Mouse (Mus musculus) kidney, adult 9 months (tissue): ENCODE data around the gene Slco2b1.

Source experiments
- DNase-seq: peaks from one replicate; pipeline ENCODE4 v3.0.0; 2022

Slco2b1 gene

GRCm38 (mm10) chr7:99642078-99642477, 69.1 kb downstream of the Slco2b1 start:
- DNase-seq = no peak

- DNase-seq = no peak
Measured at GRCm38 (mm10) chr7:99641245-99641644, 69.9 kb downstream of the Slco2b1 start.

DNA sequence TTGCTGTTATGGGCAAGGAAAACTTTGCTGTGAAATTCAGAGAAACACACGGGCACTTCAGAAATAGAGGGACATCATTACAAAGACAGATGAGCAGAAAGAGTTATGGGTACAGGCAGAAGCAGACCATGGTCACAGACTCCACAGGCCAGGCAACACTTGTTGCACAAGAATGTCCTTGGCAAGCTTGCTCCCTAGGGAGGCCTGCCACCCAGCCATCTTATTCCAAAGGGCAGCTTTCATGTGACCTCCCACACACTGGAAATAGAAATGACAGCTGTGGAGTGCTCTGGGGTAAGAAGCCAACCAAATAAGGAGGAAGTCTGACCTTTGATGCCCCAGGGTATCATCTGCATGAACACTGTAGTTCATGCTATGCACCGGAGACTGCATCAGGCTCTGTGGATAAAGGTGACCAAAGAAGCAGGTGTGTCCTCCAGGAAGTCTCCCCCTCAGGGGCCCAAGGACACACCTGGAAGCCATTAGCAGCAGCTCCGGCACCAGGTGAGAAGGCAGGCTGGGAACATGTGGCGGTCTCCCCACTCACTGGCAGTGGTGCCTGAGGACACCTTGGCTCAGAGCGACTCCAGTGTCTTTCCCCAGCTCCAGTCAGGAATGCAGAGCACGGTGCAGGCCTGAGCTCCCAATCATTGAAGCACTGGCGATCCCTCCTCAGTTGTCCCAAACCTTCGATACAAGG, 77.0 kb downstream of the Slco2b1 start:
- peak; percentile 21 for DNase-seq

GRCm38 (mm10) chr7:99632286-99632685, 78.9 kb downstream of the Slco2b1 start:
- no peak for DNase-seq

GRCm38 (mm10) chr7:99627366-99627765, 83.8 kb downstream of the Slco2b1 start:
- no peak for DNase-seq

DNA sequence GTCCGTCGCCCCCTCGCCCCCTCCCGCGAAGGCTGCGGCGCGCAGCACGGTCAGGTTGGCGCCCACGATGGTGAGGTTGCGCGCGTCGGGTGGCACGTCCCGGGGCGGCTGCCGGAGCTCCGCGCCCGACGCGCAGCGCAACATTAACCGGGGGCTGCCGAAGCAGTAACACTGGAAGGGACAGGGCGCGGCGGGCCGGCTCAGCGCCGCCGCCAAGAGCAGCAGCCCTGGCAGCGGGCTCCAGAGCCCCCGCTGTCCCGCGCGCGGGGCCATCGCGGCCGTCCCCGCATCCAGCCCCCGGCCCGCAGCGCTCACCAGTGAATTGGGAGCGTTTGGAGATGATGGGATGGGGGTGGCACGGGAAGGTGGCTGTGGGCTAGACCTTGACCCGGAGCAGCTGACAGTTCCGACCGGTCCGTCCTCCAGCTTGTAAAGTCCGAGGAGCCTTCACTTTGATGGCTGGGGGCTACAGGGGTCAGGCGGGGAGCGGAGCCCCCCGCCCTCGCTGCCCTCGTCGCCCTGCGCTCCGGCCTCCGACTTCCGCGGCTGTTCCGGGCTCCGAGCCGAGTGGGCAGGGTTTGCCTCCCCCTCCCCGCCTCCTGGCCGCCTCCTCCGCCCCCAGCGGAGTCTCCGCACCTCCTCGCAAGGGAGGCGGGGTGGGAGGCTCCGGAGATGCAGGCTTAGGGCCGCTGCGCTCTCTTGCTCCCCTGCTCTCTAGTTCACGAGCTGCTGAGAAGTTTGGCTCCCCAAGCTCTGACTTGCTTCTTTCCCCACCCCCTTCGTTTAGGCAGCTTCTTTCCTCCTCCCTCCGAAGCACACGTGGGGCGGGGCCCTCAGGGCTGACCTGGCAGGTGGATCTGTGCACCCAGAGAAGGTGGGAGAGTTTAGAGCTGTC, 84.5 kb downstream of the Slco2b1 start, which contains the start of gene Tpbgl:
Gene Tpbgl, minus strand, starts transcription at position 728 of the 895 bp plus-strand sequence.
- DNase-seq = peak; percentile 55

DNA sequence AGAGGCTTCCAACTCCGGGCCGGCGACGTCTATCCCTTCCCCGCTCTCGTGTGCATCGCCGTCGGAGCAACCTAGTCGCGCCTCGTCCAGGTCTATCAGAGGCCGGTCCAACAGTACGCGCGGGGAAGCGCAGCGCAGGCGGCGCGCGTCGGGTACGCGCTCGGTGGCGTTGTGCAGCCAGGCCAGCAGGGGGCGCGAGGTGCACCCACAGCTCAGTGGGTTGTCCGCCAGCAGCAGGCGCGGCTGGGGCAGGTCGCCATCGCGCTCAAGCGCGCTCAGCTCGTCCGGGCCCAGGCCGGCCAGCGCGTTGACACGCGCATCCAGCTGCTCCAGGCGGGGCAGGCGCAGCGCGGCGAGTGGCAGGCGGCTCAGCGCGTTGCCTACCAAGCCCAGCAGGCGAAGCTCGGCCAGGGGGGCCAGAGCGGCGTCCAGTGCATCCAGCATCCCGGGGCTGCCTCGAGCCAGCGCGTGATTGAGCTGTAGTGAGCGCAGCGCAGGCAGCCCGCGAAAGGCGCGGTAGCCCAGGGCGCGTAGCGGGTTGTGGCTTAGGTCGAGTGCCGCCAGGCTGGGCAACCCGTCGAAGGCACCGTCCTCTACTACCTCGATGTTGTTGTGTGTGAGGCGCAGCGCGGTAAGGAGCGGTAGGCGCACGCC, 85.3 kb downstream of the Slco2b1 start:
- peak; percentile 83 for DNase-seq

DNA sequence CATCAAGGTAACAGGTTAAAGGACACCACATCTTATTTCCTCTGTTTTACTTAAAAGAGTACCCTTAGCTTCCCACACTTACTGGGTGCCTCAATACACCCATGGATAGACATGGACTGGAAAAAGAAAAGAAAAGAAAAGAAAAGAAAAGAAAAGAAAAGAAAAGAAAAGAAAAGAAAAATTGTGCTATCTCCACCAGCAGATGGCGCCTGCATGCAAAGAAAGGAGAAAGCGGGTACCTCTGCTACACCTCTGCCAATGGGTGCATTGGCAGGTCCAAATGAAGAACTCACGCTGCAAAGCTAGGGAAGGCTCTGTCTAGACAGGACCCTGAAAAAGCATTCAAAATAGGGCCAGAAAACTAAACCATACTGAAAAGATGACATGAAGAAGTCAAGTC, 92.3 kb downstream of the Slco2b1 start:
- peak; percentile 36 for DNase-seq

DNA sequence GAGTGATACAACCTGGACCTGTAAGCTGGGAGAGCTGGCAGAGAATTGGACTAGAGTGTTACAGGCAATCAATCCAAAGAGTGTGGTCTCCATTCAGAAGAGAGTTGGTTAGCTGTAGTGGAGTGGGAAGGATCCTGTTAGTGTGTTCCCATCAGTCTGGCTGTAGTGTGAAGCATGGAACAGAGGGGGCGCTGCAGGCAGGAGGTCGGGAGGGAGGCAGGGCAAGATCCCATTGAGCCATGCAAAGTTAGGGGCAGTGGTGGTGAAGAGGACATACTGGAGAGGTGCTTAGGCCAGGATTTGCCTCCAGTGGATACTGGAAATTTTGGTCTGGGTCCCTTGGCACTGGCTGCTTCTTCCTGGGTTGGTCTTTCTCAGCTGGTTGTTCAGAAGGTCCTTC, 92.9 kb downstream of the Slco2b1 start:
- no peak for DNase-seq
